Mouse (Mus musculus) E14TG2a.4 (cell line): ENCODE measurements around the gene Fem1b.
"Not testable (repeated sequence)": the region's sequence is repeated elsewhere in the genome, so short reads cannot be mapped to it uniquely, and the experiment has no call there.

Experiments used
- H3K27me3 ChIP-seq: 2 replicates; pipeline ENCODE4 v1.6.1; 2014; ENCODE audit warnings: low read length, control low read depth; ENCODE audit not compliant: insufficient read depth
- H3K36me3 ChIP-seq: 2 replicates; pipeline ENCODE4 v1.6.1; 2014; ENCODE audit warnings: low read length, control low read depth; ENCODE audit not compliant: insufficient read depth
- H3K4me1 ChIP-seq: replicated peaks from 2 replicates; pipeline ENCODE4 v1.6.1; 2014; ENCODE audit warnings: low read depth, low read length, control low read depth
- H3K4me3 ChIP-seq: replicated peaks from 2 replicates; pipeline ENCODE4 v1.5.1; 2014; ENCODE audit warnings: mild to moderate bottlenecking, low read length
- H3K9me3 ChIP-seq: 2 replicates; pipeline ENCODE4 v1.6.1; 2014; ENCODE audit warnings: low read length, control low read depth
- CTCF ChIP-seq: conservative IDR thresholded peaks from 2 replicates; pipeline ENCODE4 v1.5.1; 2014; ENCODE audit warnings: low read length
- NANOG ChIP-seq: IDR thresholded peaks from 2 replicates; pipeline ENCODE4 v1.6.1; 2014; ENCODE audit warnings: borderline replicate concordance, low read length, mixed read lengths
- POU5F1 ChIP-seq: IDR thresholded peaks from 2 replicates; pipeline ENCODE4 v1.6.1; 2014; ENCODE audit warnings: low read length, borderline replicate concordance

The Fem1b gene

GRCm38 (mm10) chr9:62810543-62811515 lies 905 bp downstream of the Fem1b start:
- no peak for TF ChIP-seq CTCF
- no peak for TF ChIP-seq NANOG
- no peak for TF ChIP-seq POU5F1
- no peaks in the 10 kb centered on the region for H3K27me3 ChIP-seq
- peaks cover 70% of the 10 kb centered on the region for H3K4me1 ChIP-seq
- H3K36me3 ChIP-seq = peaks cover 36% of the 10 kb centered on the region
- no peaks in the 10 kb centered on the region for H3K9me3 ChIP-seq
- peak overlapping the region; percentile 98 for H3K4me3 ChIP-seq

DNA sequence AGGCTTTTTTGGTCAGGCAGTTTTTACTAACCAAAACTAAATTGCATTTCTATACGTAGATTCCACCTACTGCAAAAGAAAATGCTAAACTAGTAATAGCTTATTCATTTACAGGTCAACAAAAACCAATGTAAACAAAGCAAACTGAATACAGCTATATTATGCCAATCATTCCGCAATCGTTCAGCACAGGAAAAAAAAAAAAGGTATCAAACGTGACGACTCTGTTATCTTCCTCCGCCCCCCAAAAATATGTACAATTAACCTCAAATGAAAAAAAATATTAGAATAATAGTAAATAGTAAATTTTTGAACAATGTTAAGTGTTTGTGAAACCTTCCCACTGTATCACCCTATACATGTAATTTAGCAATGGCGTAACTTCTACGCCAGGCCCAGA lies 1.6 kb downstream of the Fem1b start:
- no peaks in the 10 kb centered on the region for H3K27me3 ChIP-seq
- H3K4me3 ChIP-seq = peak overlapping the region; percentile 98
- peaks cover 42% of the 10 kb centered on the region for H3K36me3 ChIP-seq
- H3K9me3 ChIP-seq = no peaks in the 10 kb centered on the region
- peaks cover 76% of the 10 kb centered on the region for H3K4me1 ChIP-seq
- TF ChIP-seq POU5F1 (no peak), CTCF (no peak), NANOG (no peak)

- H3K9me3 ChIP-seq, H3K27me3 ChIP-seq, H3K4me3 ChIP-seq: not testable (repeated sequence)
- H3K36me3 ChIP-seq = peaks cover 86% of the 10 kb centered on the region
- peaks cover 62% of the 10 kb centered on the region for H3K4me1 ChIP-seq
Measured at GRCm38 (mm10) chr9:62799218-62799617, 12.5 kb downstream of the Fem1b start.

DNA sequence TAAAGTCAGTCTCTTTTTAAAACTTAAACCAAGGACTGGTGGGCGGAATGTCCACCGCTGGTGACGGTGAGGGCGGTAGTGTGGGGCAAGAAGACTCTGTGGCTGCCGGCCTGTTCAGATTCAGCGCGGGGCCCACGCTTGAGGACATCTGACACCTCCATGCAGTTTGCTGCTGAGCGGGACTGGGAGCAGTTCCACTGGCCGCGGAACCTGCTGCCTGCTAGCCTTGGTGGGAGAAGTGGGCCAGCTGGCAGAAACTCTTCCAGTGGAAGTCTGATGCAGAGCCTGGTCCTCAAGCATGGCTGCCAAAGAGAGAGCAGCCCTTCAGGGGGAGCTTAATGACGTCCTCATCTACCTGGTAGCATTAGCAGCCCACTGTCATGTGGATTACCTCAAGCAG lies 21.9 kb downstream of the Fem1b start:
- Histone ChIP-seq H3K9me3 (no peaks in the 10 kb centered on the region), H3K4me1 (peaks cover 38% of the 10 kb centered on the region), H3K36me3 (peaks cover 49% of the 10 kb centered on the region), H3K27me3 (no peaks in the 10 kb centered on the region), H3K4me3 (peak overlapping the region; percentile 32; the same call in 1 of the 2 replicates)
- no peak for TF ChIP-seq NANOG
- TF ChIP-seq CTCF = no peak
- TF ChIP-seq POU5F1 = no peak

- Histone ChIP-seq H3K27me3 (no peaks in the 10 kb centered on the region), H3K4me1 (peaks cover 47% of the 10 kb centered on the region), H3K36me3 (peaks cover 18% of the 10 kb centered on the region; the same call in 1 of the 2 replicates), H3K9me3 (no peaks in the 10 kb centered on the region), H3K4me3 (no peak overlapping the region)
- TF ChIP-seq NANOG (no peak), POU5F1 (no peak), CTCF (no peak)
Measured at GRCm38 (mm10) chr9:62786721-62787120, 25.0 kb downstream of the Fem1b start.

GRCm38 (mm10) chr9:62784233-62784632 lies 27.5 kb downstream of the Fem1b start:
- H3K4me3 ChIP-seq = no peak overlapping the region

GRCm38 (mm10) chr9:62782976-62783781 lies 28.6 kb downstream of the Fem1b start:
- Histone ChIP-seq H3K4me1 (peaks cover 43% of the 10 kb centered on the region), H3K4me3 (no peak overlapping the region), H3K27me3 (no peaks in the 10 kb centered on the region), H3K36me3 (peaks cover 9% of the 10 kb centered on the region; the same call in 1 of the 2 replicates), H3K9me3 (no peaks in the 10 kb centered on the region)
- TF ChIP-seq CTCF (peak; percentile 73), POU5F1 (no peak), NANOG (no peak)

More at GRCm38 (mm10) chr9:62784233-62784632, 27.5 kb downstream of the Fem1b start:
- Histone ChIP-seq H3K9me3 (no peaks in the 10 kb centered on the region), H3K36me3 (peaks cover 9% of the 10 kb centered on the region; the same call in 1 of the 2 replicates), H3K4me1 (peaks cover 35% of the 10 kb centered on the region), H3K27me3 (no peaks in the 10 kb centered on the region)
- peak; percentile 38 for TF ChIP-seq CTCF
- TF ChIP-seq NANOG = no peak

DNA sequence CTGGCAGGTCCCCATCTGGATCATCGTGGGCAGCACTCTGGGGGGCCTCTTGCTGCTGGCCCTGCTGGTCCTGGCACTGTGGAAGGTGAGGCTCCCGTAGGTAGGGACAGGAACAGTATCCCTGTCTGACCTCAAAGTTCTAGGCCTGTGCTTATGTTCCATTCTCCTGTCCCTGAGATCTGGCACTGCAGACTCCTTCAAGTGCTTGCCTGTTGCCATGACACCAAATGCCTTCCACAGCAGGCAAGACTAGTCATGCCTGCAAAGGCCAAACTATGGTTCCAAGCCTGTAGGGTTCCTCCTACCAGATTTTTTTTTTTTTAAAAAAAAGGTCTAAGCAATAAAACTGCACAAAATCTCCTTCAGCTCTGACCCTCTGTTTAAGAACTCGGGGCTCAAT lies 29.8 kb downstream of the Fem1b start:
- H3K9me3 ChIP-seq = no peaks in the 10 kb centered on the region
- TF ChIP-seq NANOG = no peak
- TF ChIP-seq POU5F1 = no peak
- no peak for TF ChIP-seq CTCF

More for the DNA sequence above, 29.8 kb downstream of the Fem1b start:
- Histone ChIP-seq H3K36me3 (peaks cover 9% of the 10 kb centered on the region; the same call in 1 of the 2 replicates), H3K4me1 (peaks cover 53% of the 10 kb centered on the region), H3K27me3 (no peaks in the 10 kb centered on the region), H3K4me3 (no peak overlapping the region)
